Mouse (Mus musculus) left cerebral cortex, postnatal 14 days (tissue): ENCODE measurements around the gene Cilp. TPM values are rescaled to one million over a fixed set of nuclear protein-coding genes. Genes with fewer than 3 reads are reported as not detected.
"Not testable (repeated sequence)": the region's sequence is repeated elsewhere in the genome, so short reads cannot be mapped to it uniquely, and the experiment has no call there.

Experiments
- DNase-seq, 2 experiments: peaks; one replicate each; pipeline ENCODE4 v3.0.0; 2021 to 2022; ENCODE audit warnings: low spot score in 2 of 2, mixed read lengths in 1 of 2
- intact Hi-C: fragments of 180-260 bp; cut with DNase I; formaldehyde crosslinking; loops from one replicate; pipeline ENCODE4 v1.15.1; 2025
- total RNA-seq, 2 experiments: library from RNA; stranded (reverse); gene quantifications; 2 replicates each; pipeline ENCODE4 v1.2.3; 2021

The Cilp gene
- total RNA-seq, 2 experiments from 2014 or later = not detected

DNA sequence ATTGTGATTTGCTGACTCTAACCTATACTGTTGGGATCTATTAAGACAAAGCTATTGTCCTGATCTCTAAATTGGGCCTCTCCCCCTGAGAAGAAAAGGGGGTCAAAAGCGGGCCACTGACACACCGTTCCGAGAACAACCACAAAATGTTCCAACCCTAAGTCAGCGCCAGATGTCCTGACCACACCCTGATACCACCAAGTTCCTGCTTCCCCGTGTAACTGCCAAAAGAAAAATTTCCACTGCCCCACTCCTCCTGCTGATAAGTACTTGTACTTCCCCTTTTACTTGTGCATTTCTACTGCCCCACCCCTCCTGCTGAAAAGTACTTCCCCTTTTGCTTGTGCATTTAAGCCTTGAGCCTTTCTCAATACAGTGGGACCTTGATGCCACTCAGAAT is 23.3 kb downstream of the Cilp start:
- intact Hi-C loops = not testable (repeated sequence)

DNA sequence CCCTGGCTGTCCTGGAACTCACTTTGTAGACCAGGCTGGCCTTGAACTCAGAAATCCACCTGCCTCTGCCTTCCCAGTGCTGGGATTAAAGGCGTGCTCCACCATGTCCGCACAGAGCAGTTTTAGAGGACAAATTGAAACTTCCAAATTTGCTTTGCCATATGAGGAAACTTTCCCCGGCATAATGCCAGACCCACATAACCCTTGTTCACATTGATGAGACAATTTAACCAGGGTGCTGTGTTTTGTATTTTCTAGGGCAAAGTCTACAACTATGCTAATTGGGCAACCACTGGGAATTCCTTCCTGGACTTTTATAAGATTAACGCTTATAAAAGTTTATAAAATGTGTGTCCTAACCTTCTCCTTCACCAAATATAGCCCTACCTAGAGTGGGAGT is 25.0 kb downstream of the Cilp start:
- DNase-seq = no peak
- intact Hi-C loops = no loop called here

More for the DNA sequence above, 23.3 kb downstream of the Cilp start:
- not testable (repeated sequence) for DNase-seq

DNA sequence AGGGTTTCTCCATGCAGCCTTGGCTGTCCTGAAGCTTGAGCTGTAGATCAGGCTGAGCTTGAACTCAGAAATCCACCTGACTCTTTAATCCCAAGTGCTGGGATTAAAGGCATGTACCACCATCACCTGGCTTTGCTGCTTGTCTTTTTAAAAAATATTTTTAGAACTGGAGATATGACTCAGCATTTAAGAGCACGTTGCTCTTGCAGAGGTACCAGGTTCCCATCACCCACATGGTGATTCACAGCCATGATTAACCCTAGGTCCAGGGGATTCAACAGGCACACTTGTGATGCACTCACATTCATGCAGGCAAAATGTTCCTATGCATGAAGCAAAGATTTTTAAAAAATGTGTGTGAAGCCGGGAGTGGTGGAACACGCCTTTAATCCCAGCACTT is 27.4 kb downstream of the Cilp start:
- intact Hi-C loops = no loop called here
- no peak for DNase-seq

DNA sequence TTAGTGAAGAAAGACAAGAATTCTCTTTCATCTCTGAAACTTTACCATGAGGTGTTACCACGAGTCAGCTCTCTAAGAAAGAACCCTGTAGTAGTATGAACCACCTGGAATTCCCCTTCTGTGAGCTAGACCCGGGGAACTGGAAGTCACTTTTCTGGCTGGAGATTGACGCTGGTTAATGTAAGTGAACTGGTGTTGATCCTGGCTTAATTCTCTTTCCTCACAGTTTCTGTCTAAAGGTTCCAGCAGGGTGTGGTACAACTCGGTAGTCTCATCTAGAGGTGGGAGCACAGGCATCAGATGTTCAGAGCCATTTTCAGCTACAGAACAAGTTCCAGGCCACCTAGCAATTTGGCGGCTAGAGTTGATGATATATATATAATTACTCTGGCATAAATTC is 28.1 kb downstream of the Cilp start:
- intact Hi-C loops = no loop called here
- DNase-seq = no peak

DNA sequence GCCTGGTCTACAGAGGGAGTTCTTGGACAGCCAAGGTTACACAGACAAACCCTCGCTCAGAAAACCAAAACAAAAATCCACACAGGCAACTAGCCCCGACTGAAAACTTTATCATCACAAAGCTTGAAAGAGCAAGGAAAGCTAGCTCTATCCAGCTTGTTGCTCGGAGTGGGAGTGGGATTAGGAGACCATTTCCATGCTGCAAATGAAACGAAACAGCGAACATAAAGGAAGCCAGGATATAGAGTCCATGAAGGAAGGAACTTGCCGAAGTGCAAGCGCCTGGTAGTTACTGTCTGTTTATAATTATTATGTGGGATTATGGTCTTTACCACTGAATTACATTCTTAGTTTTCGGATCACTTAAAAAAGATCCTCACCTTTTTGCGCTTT is 28.6 kb downstream of the Cilp start:
- intact Hi-C loops = no loop called here
- no peak for DNase-seq

DNA sequence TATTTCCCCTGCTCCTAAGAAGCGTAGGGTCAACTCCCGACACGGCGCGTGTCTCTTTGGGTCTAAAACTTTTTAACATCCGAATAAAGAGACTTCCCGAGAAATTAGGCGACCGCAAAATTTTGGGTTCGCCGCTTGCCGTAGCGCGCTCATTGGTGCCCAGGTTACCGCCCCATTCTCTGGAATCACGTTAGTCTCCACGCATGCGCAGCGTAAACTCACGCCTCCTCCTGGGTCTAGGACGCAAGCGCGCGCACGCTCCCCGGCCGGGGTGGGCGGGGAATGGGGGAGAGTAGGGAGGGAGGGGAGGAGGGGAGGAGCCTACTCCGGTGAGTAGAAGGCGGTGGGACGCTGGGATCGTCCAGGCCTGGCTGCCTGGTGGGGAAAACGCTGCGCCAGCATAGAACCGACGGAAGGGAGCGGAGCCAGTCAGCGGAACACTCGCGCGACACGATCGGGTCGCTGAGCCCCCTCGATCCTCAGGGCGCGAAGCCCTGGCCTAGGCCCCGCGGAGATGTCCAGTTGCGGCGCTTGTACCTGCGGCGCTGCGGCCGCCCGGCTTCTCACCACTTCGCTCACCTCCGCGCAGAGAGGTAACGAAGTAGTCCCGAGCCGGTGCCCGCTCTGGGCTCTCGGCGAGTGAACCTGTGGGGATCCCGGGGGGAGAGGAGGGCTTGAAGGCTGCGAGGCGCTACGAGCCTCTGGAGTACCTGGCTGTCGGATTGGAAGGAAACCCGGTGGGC is 29.2 kb downstream of the Cilp start, which contains the start of gene Clpx:
TSS of gene Clpx (plus strand) at position 288 of the 743 bp plus-strand sequence.
- peak; percentile 98 for DNase-seq
- intact Hi-C loops = no loop called here

DNA sequence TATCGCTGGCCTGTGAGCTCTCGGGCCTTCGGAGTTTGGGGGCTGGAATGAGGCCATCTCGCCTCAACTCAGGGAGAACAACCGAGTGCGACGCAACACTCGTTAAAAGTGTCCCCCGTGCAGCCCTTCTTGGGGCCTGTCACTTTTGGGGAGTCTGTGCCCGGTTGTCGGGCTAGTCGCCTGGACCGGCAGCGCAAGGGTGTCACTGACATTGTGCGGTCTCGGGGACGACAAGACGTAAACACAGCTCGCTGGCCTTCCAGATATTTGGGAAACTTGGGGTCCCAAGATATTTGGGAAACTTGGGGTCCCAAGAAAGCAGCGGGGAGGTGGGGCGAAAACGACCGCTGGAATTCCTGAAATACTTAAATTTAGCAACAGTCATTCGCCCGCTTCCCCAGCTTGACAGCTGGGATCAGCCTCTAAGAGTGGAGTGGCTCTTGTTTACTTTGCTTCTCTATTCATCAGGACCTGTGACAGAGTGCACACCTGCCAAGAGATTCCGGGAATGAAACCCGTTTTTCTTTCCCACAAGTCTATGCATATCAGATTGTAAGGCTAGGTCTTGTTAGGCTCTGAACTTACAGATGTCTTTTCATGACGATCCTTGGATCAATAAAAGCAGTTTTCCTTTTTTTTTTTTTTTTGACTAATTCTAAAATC is 29.9 kb downstream of the Cilp start:
- no peak for DNase-seq
- intact Hi-C loops = no loop called here

DNA sequence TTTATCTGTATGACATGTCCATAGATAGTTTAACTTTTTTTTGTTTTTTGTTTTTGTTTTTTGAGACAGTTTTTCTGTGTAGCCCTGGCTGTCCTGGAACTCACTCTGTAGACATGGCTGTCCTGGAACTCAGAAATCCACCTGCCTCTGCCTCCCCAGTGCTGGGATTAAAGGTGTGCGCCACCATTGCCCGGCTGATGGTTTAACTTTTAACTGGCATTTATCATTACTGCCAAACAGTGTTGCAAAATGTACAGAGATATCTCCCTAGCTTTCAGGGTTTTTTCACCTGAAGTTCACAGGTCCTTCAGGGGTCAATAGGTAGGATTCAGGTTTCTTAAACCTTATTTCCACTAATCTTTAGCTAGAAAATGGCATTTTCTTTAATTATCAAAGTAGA is 32.1 kb downstream of the Cilp start:
- intact Hi-C loops = no loop called here
- no peak for DNase-seq

DNA sequence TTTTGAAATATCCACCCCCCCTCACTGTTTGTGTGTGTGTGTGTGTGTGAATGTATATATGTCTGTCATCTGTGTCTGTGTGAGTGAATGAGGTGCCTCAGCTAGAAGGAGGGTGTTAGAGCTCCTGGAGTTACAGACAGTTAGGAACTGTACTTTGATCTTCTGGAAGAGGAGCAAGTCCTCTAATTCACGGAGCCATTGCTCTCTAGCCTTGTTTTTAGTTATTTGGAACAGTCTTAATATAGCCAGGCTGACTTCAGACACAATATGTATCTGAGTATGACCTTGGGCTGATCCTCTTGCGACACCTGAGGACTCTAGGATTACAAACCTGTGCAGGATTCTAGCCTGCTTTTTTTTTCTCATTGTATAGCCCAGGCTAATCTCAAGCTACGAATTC is 33.8 kb downstream of the Cilp start:
- intact Hi-C loops = no loop called here
- DNase-seq = no peak

DNA sequence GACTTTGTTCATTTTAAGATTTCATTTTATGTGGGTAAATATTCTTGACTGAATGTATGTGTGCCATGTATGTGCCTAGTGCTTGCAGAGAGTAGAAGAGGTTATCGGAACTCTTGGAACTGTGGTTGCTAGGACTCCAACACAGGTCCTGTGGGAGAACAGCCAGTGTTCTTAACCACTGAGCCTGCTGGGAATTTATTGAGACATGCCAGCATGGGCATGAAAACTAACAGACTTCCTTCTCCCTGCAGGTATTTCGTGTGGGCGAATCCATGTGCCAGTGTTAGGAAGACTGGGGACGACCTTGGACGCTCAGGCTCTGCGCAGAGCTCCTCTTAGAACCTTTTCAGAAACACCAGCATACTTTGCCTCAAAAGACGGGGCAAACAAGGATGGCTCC is 34.7 kb downstream of the Cilp start:
- intact Hi-C loops = loop anchor here (10.0 kb wide), 1 partner anchor 245 kb away; no protein-coding TSS in a partner anchor
- DNase-seq = no peak

DNA sequence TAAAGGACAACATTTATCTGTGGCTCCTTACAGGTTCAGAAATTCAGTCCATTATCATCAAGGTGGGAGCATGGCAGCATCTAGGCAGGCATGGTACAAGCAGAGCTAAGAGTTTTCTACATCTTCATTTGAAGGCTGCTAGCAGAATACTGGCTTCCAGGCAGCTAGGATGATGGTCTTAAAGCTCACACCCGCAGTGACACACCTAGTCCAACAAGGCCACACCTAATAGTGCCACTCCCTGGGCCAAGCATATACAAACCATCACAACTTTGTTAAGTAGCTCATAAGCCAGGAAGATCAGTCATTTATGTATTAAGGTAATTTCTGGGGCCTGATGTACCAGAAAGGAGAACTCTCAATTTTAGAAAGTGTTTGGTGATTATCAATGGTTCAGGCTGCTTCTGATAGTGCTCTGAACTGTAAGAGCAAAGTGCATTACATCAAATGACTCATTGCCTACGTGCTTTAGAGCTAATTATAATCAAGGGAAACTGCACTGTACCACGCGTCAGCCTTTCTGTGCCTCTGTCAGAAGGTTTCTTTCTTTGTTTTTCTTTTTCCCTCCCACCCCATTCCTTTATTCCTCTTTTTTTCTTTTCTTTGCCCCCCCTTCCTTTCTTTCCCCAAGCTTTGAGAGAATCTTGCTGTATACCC is 37.5 kb downstream of the Cilp start:
- intact Hi-C loops = loop anchor here (10.0 kb wide), 1 partner anchor 248 kb away; no protein-coding TSS in a partner anchor
- no peak for DNase-seq

DNA sequence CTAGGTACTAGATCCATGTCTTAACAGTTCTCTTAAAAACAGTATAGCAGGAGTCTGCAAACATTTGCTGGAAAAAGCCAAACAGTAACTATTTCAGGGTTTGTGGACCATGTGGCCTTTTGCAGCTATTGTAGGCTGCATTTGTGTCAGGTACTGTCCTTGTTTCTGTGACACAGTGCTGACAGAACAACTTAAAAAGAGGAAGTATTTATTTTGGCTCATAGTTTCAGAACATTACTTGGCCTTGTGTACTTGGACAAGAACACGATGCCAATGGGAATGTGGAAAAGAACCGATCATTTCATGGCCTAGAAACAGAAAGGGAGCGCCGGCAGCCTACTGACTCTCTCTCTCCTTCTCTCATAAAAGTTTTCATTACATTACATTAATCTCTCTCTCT is 38.6 kb downstream of the Cilp start:
- no peak for DNase-seq
- intact Hi-C loops = loop anchor here (10.0 kb wide), 1 partner anchor 249 kb away; no protein-coding TSS in a partner anchor

DNA sequence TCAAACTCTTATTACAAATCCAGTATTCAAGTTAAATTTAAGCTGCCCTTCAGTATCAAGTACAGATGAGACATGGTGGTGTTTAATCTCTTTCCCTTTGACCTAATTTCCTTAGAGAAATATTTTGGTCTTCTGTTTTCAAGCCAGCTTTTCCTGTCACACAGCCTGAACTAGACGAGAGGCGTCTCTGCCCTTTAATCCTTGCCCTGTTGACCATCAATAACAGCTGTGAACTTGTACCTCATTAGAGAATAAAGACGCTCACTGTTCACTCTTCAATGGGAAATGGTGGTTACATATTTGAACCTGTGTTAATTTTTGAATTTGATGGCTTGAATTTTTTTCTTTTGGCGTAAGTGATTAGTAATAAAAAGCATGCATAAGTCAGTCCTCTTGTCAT is 39.3 kb downstream of the Cilp start:
- intact Hi-C loops = loop anchor here (10.0 kb wide), 1 partner anchor 249 kb away; no protein-coding TSS in a partner anchor
- DNase-seq = no peak

DNA sequence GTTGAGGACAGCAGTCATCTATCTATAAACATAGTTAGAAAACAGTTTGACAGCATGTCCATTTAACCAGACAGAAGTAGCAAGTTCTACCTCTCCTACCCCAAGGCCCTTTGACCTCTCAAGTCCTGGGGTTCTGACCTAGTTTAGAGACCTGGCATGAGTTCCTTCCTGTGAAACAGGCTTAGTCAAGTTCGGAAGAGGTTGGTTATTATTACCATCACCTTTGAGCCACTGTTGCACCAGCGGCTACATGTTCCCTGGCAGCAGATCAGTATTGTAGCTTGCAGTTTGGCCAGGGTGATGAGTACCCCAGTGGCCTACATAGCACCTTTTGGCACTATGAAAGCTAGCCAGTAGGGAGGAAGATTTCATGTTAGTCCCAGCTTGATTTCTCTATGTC is 41.7 kb downstream of the Cilp start:
- DNase-seq = no peak
- intact Hi-C loops = loop anchor here (10.0 kb wide), 1 partner anchor 252 kb away; no protein-coding TSS in a partner anchor

DNA sequence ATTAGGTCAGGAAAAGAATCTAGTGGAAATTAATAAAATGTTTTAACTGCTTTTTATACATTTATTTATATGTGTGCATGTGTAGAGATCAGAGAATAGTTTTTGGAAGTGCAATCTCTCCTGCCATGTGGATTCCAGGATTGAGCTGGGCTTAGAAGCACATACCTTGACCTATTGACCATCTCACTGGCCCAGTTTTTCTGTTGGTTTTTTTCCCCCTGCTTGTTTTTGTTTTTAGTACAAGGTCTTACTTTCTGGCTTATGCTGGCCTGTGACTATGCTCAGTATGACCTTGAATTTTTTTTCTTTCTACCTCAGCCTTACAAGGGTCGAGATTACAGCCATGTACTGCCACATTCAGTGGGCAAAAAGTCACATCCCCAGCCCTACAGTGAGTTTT is 43.0 kb downstream of the Cilp start:
- intact Hi-C loops = loop anchor here (10.0 kb wide), 1 partner anchor 253 kb away; no protein-coding TSS in a partner anchor
- DNase-seq = no peak

DNA sequence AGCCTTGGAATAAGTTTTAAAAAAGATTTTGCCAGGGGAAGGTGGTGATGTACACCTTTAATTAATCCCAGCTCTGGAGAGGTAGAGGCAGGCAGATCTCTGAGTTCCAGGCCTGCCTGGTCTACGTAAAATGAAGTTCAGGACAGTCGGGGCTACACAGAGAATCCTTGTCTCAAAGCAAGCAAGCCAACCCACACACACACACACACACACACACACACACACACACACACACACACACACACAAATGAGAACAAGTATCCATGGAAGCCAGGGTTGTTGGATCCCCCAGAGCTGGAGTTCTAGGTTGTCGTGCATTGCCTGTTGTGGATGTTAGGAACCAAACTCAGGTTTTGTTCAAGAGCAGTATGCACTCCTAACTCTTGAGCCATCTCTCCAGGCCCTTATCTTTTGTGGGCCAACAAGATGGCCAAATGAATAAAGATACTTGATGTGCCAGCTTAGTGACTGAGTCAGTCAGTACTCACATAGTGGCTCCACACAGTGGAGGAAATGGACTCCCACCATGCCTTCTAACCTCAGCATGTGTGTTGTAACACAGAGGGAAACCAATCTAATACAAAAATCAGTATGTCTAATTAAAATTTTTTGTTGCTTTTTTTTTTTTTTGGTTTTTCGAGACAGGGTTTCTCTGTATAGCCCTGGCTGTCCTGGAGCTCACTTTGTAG is 47.8 kb downstream of the Cilp start:
- intact Hi-C loops = loop anchor here (10.0 kb wide), 2 partner anchors 122 to 238 kb away; partner anchors contain the start of gene Mtfmt
- no peak for DNase-seq

DNA sequence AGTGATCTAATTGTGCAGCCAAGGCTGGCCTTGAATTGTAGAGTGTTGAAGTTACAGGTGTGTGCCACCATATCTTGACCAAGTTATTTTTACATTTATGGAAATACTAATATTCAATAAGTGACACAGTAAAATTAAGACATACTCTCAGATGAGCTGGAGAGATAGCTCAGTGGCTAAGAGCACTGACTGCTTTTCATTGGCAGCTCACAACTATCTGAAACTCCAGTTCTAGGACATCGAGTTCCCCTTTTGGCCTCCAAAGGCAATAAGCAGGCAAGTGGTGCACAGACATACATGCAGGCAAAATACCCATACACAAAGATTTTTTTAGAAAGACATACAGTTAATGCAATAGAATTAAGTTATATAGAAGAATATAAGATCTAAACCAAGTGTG is 48.9 kb downstream of the Cilp start:
- no peak for DNase-seq
- intact Hi-C loops = loop anchor here (10.0 kb wide), 2 partner anchors 121 to 239 kb away; partner anchors contain the start of gene Mtfmt

DNA sequence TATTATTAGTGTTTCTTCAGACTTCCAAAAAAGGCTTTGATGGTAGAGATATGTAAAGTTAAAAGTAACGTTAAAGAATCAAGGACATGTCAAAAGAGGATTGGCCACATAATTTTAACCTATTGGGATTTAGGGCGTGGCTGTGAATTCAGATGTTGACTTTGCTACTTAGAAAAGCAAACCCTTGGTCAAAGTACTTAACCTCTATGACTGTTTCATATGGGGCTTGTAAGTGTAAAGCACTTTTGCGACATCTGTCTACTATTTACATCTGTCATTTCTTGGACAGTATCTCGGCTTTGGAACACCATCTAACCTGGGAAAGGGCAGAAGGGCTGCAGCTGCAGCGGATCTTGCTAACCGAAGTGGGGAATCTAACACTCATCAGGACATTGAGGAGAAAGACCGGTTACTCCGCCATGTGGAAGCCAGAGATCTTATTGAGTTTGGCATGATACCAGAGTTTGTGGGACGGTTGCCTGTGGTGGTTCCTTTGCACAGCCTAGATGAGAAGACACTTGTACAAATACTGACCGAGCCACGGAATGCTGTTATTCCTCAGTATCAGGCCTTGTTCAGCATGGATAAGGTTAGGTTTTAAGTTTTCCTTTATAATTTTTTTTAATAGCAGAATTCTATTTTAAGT is 57.4 kb downstream of the Cilp start:
- intact Hi-C loops = no loop called here
- DNase-seq = no peak

DNA sequence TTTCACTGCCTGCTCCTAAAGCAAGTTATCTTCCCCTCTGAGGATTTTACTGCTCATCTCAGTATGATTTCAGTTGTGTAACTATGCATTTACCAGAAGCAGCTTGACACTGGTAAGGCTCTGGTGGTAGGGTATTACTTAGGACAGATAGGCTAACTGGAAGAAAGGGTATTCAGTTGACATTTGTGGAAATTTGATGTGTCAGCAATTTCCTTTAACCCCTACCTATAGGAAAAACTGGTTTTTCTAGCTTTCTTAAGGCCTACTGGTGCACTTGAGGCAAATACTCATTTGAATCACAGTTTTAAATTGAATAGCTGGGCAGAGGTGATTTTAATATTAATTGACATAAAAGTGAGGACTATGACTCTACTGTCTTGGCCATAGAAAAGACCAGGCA is 61.0 kb downstream of the Cilp start:
- intact Hi-C loops = no loop called here
- no peak for DNase-seq
